Mouse (Mus musculus) embryonic facial prominence, embryonic 15.5 days (tissue): Measurements from ENCODE around the gene Sun1. TPM values are rescaled to one million over a fixed set of nuclear protein-coding genes. Genes with fewer than 3 reads are reported as not detected.

Source experiments
- ATAC-seq: fragments of 200-750 bp; cut with Nextera tagmentation; 2 replicates; pipeline ENCODE4 v1.8.0; 2017; ENCODE audit warnings: low read depth, moderate TSS enrichment; ENCODE audit not compliant: insufficient number of reproducible peaks, low FRiP score, low TSS enrichment
- H3K27ac ChIP-seq: fragments of 300-500 bp; sonication (generic); replicated peaks from 2 replicates; pipeline ENCODE4 v1.5.1; 2015; ENCODE audit warnings: mild to moderate bottlenecking, inconsistent platforms
- H3K27me3 ChIP-seq: fragments of 300-500 bp; sonication (generic); 2 replicates; pipeline ENCODE4 v1.6.1; 2015; ENCODE audit warnings: inconsistent platforms
- H3K36me3 ChIP-seq: fragments of 300-500 bp; sonication (generic); 2 replicates; pipeline ENCODE4 v1.6.1; 2015; ENCODE audit warnings: mild to moderate bottlenecking, inconsistent platforms
- H3K4me1 ChIP-seq: fragments of 300-500 bp; sonication (generic); 2 replicates; pipeline ENCODE4 v1.6.1; 2015; ENCODE audit warnings: inconsistent platforms
- H3K4me2 ChIP-seq: fragments of 300-500 bp; sonication (generic); replicated peaks from 2 replicates; pipeline ENCODE4 v1.6.1; 2015; ENCODE audit warnings: mild to moderate bottlenecking, inconsistent platforms
- H3K4me3 ChIP-seq: fragments of 300-500 bp; sonication (generic); replicated peaks from 2 replicates; pipeline ENCODE4 v1.5.1; 2015; ENCODE audit warnings: mild to moderate bottlenecking, inconsistent platforms
- H3K9ac ChIP-seq: fragments of 300-500 bp; sonication (generic); 2 replicates; pipeline ENCODE4 v1.6.1; 2015; ENCODE audit warnings: inconsistent platforms
- H3K9me3 ChIP-seq: fragments of 300-500 bp; sonication (generic); replicated peaks from 2 replicates; pipeline ENCODE4 v1.6.1; 2016; ENCODE audit warnings: inconsistent platforms
- WGBS: fragments of 180-500 bp; shearing (Covaris S2); methylation state at CpG from one replicate; pipeline ENCODE4 v1.1.7; 2015; 5-methylcytosine and 5-hydroxymethylcytosine counted together
- polyA plus RNA-seq: library from polyadenylated mRNA; unstranded; fragments of >200 nt; fragmentation: Nextera tagmentation; extraction: Ambion mirVana; gene quantifications from 2 replicates; pipeline ENCODE4 v1.2.1, GENCODE M21; 2015

Sun1 gene
- polyA plus RNA-seq, 1 experiment from 2014 or later = 61.5 TPM

- Histone ChIP-seq H3K36me3 (peaks cover 90% of the 10 kb centered on the region), H3K4me1 (no peaks in the 10 kb centered on the region), H3K9ac (no peak overlapping the region), H3K4me3 (no peak overlapping the region), H3K4me2 (no peak overlapping the region), H3K9me3 (no peaks in the 10 kb centered on the region), H3K27me3 (no peaks in the 10 kb centered on the region), H3K27ac (no peak overlapping the region)
- no peak for ATAC-seq
- WGBS = 92% methylated on average over 2 of the region's 2 CpGs
Observed at GRCm38 (mm10) chr5:139227645-139228044, 27.2 kb downstream of the Sun1 start.

DNA sequence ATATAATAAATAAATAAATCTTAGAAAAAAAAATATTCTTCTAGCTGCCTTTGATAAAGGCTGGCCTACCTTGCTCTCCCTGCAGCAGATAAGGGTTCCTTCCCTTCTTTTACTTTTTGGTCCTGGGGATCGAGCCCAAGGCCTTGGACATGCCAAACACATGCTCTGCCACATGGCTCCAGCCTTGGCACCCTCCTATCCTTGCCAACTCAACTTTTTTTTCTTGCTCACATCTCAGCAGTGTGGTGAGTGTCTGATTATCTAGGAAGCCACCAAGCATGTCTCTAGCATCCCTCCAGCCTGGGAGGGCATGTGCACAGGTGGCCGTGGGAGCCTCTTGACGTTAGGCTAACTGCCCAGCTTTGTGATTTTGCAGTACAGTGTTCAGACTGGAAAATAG lies 27.9 kb downstream of the Sun1 start:
- no peak for ATAC-seq
- Histone ChIP-seq H3K36me3 (peaks cover 90% of the 10 kb centered on the region), H3K4me1 (no peaks in the 10 kb centered on the region), H3K4me2 (no peak overlapping the region), H3K9me3 (no peaks in the 10 kb centered on the region), H3K4me3 (no peak overlapping the region), H3K27ac (no peak overlapping the region), H3K9ac (no peak overlapping the region), H3K27me3 (no peaks in the 10 kb centered on the region)
- WGBS = 94% methylated on average over 3 of the region's 3 CpGs

- WGBS = 91% methylated on average over 3 of the region's 3 CpGs
- Histone ChIP-seq H3K4me2 (no peak overlapping the region), H3K27ac (no peak overlapping the region), H3K27me3 (no peaks in the 10 kb centered on the region), H3K36me3 (peaks cover 91% of the 10 kb centered on the region), H3K9ac (no peak overlapping the region), H3K4me3 (no peak overlapping the region), H3K4me1 (no peaks in the 10 kb centered on the region), H3K9me3 (no peaks in the 10 kb centered on the region)
- no peak for ATAC-seq
Observed at GRCm38 (mm10) chr5:139229716-139230115, 29.3 kb downstream of the Sun1 start.

- Histone ChIP-seq H3K4me1 (no peaks in the 10 kb centered on the region), H3K36me3 (peaks cover 89% of the 10 kb centered on the region), H3K4me3 (no peak overlapping the region), H3K27me3 (no peaks in the 10 kb centered on the region), H3K9me3 (no peaks in the 10 kb centered on the region), H3K9ac (no peak overlapping the region), H3K27ac (no peak overlapping the region), H3K4me2 (no peak overlapping the region)
- no peak for ATAC-seq
- 78% methylated on average over 3 of the region's 3 CpGs for WGBS
Observed at GRCm38 (mm10) chr5:139232083-139232482, 31.6 kb downstream of the Sun1 start.

GRCm38 (mm10) chr5:139234423-139234822 lies 34.0 kb downstream of the Sun1 start:
- no peaks in the 10 kb centered on the region for H3K9me3 ChIP-seq
- WGBS = 87% methylated on average over 4 of the region's 4 CpGs
- ATAC-seq = no peak
- H3K9ac ChIP-seq = no peak overlapping the region
- no peak overlapping the region for H3K4me3 ChIP-seq
- H3K27me3 ChIP-seq = no peaks in the 10 kb centered on the region
- no peaks in the 10 kb centered on the region for H3K4me1 ChIP-seq
- no peak overlapping the region for H3K27ac ChIP-seq
- H3K36me3 ChIP-seq = peaks cover 90% of the 10 kb centered on the region
- no peak overlapping the region for H3K4me2 ChIP-seq

DNA sequence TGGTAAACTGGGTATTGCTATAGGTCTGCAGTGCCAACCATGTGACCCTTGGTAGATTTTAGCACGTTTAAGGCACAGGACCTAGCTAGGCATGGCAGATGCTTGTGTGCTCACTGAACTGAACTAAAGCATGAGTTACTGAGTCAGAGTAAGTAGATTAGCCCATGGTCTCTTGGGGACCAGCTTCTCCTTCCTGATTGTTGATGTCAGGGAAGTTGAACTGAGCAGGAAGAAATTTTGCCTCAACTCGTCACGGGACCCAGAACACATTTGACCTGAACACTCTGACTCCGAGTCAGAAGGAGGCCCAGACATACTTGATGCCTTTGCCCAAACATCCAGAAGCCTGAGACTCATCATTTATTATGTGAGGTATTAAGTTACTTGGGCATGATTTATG lies 37.0 kb downstream of the Sun1 start:
- Histone ChIP-seq H3K27ac (no peak overlapping the region), H3K27me3 (no peaks in the 10 kb centered on the region), H3K4me2 (no peak overlapping the region), H3K36me3 (peaks cover 94% of the 10 kb centered on the region), H3K4me3 (no peak overlapping the region), H3K9ac (no peak overlapping the region), H3K9me3 (no peaks in the 10 kb centered on the region), H3K4me1 (no peaks in the 10 kb centered on the region)
- 76% methylated on average over 4 of the region's 4 CpGs for WGBS
- ATAC-seq = no peak

- Histone ChIP-seq H3K27me3 (no peaks in the 10 kb centered on the region), H3K4me1 (no peaks in the 10 kb centered on the region), H3K4me2 (no peak overlapping the region), H3K4me3 (no peak overlapping the region), H3K9ac (no peak overlapping the region), H3K9me3 (no peaks in the 10 kb centered on the region), H3K36me3 (peaks cover 96% of the 10 kb centered on the region), H3K27ac (peak overlapping the region; percentile 58)
- no peak for ATAC-seq
- 79% methylated on average over 15 of the region's 15 CpGs for WGBS
Observed at GRCm38 (mm10) chr5:139241022-139241761, 40.8 kb downstream of the Sun1 start.

DNA sequence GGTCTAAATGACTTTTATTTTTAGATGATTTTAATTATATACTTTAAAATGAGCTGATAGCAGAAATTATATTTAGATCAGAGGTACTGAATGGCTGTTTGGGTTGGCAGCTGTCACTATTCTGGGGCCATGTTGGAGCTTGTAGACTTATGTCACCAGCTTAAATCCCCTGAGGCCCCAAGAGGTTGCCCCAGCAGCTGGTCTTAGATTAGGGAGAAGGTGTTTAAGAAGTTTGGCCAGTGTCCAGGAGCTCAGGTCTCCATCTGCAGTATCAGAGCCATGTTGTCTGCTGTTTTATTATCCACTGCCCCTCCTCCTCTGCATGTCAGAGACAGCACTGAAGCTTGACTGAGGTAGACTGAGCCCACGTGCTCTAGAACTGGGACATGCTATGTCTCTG lies 42.9 kb downstream of the Sun1 start:
- ATAC-seq = 0 out of 2 replicates have a peak, but pooled peaks have one; percentile 36
- peaks cover 96% of the 10 kb centered on the region for H3K36me3 ChIP-seq
- no peak overlapping the region for H3K9ac ChIP-seq
- no peak overlapping the region for H3K4me3 ChIP-seq
- H3K27me3 ChIP-seq = no peaks in the 10 kb centered on the region
- no peak overlapping the region for H3K4me2 ChIP-seq
- no peaks in the 10 kb centered on the region for H3K9me3 ChIP-seq
- WGBS = 85% methylated on average over 1 of the region's 1 CpGs
- H3K27ac ChIP-seq = no peak overlapping the region
- H3K4me1 ChIP-seq = no peaks in the 10 kb centered on the region

DNA sequence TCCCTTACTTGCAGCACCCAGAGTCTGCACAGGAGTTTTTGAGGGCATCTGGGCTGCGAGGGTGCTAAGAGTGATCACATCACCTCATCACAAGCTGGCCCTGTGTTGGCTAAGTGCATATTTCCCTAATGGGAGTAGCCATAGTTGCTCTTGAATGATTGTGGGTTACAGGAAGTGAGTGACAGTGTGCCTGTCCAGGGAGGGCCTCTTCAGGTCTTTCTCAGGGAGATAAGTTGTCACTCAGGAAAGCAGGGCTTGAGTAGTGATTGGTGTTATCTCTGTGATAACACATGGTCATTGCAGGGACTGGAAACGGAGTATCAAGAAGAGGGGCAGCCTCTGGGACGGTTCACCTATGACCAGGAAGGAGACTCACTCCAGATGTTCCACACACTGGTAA lies 47.3 kb downstream of the Sun1 start:
- no peaks in the 10 kb centered on the region for H3K9me3 ChIP-seq
- H3K9ac ChIP-seq = no peak overlapping the region
- WGBS = 88% methylated on average over 3 of the region's 3 CpGs
- peaks cover 6% of the 10 kb centered on the region; the same call in 1 of the 2 replicates for H3K4me1 ChIP-seq
- H3K36me3 ChIP-seq = peaks cover 71% of the 10 kb centered on the region
- no peak overlapping the region for H3K4me3 ChIP-seq
- no peak overlapping the region for H3K27ac ChIP-seq
- ATAC-seq = no peak
- no peak overlapping the region for H3K4me2 ChIP-seq
- no peaks in the 10 kb centered on the region for H3K27me3 ChIP-seq

DNA sequence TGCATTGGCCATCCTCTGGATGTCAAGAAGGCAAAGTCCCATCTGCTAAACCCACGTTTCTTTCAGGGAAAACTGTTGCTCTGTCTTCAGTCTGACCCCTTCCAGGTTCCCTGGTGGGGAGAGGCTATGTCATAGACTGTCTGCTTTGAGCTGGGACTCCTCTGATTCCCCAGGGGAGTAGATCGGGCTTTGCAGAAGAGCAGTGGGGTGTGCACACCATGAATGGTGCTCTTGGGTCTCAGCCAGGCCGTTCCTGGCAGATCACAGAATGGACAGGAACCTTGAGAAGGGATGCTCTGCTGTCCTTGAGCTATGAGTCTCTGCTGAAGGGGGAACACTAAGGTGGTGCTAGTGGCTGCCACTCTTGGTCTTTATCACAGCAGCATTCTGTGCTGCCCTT lies 48.4 kb downstream of the Sun1 start:
- no peak overlapping the region for H3K4me2 ChIP-seq
- ATAC-seq = no peak
- H3K36me3 ChIP-seq = peaks cover 62% of the 10 kb centered on the region
- H3K27me3 ChIP-seq = no peaks in the 10 kb centered on the region
- no peak overlapping the region for H3K4me3 ChIP-seq
- no peaks in the 10 kb centered on the region for H3K9me3 ChIP-seq
- 81% methylated on average over 3 of the region's 3 CpGs for WGBS
- no peak overlapping the region for H3K27ac ChIP-seq
- H3K9ac ChIP-seq = no peak overlapping the region
- peaks cover 13% of the 10 kb centered on the region for H3K4me1 ChIP-seq

GRCm38 (mm10) chr5:139251279-139251678 lies 50.8 kb downstream of the Sun1 start:
- Histone ChIP-seq H3K4me1 (peaks cover 26% of the 10 kb centered on the region), H3K36me3 (peaks cover 42% of the 10 kb centered on the region), H3K4me2 (peak overlapping the region; percentile 66), H3K9me3 (no peaks in the 10 kb centered on the region), H3K27me3 (no peaks in the 10 kb centered on the region), H3K27ac (peak overlapping the region; percentile 85), H3K4me3 (peak overlapping the region; percentile 90), H3K9ac (peak overlapping the region; percentile 59)
- WGBS = 85% methylated on average over 7 of the region's 7 CpGs
- no peak for ATAC-seq

- H3K27ac ChIP-seq = peak overlapping the region; percentile 85
- 0% methylated on average over 8 of the region's 8 CpGs for WGBS
- H3K27me3 ChIP-seq = no peaks in the 10 kb centered on the region
- H3K36me3 ChIP-seq = peaks cover 38% of the 10 kb centered on the region
- peaks cover 26% of the 10 kb centered on the region for H3K4me1 ChIP-seq
- H3K9me3 ChIP-seq = no peaks in the 10 kb centered on the region
- H3K4me2 ChIP-seq = peak overlapping the region; percentile 66
- ATAC-seq = peak; percentile 9
- H3K4me3 ChIP-seq = peak overlapping the region; percentile 90
- H3K9ac ChIP-seq = peak overlapping the region; percentile 59
Observed at GRCm38 (mm10) chr5:139251736-139252080, 51.3 kb downstream of the Sun1 start.
